Mouse (Mus musculus) embryo, embryonic 10.5 days (tissue): ENCODE measurements around the gene Zfp78.
A peak's percentile ranks its signal among the peaks of the same experiment; 100 is the strongest.

Experiments
- DNase-seq: peaks from one replicate; pipeline ENCODE4 v3.0.0-alpha.2; 2015; ENCODE audit warnings: low spot score

Zfp78 gene

DNA sequence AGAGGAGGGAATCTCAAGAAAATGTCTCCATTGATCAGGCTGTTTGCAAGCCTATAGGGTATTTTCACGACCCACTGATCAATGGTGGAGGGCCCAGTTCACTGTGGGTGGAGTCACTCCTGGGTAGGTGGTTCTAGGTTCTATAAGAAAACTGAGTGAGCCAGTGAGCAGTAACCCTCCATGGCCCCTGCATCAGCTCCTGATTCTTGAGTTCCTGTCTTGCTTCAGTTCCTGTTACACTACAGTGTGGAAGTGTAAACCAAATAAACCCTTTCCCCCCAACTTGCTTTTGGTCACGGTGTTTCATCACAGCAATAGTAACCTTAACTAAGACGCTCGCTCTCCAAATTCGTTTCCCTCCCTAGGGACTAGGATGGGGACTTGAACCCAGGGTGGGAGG lies 25.9 kb downstream of the Zfp78 start:
- no peak for DNase-seq

DNA sequence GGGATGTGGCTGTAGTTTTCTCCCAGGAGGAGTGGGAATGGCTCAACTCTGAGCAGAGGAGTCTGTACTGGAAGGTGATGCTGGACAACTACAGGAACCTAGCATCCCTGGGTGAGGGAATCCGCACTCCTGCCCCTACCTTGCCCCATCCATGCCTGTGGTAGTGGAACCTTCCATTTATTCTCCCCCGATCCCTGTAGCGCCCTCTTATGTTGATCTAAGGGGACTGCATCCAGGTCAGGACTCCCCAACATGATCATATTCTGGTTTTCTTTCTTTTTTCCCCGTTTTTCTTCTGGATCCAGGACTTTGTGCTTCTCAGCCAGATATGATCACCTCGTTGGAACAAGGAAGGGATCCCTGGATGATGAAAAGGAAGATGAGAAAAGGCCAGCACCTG lies 26.4 kb downstream of the Zfp78 start:
- no peak for DNase-seq

DNA sequence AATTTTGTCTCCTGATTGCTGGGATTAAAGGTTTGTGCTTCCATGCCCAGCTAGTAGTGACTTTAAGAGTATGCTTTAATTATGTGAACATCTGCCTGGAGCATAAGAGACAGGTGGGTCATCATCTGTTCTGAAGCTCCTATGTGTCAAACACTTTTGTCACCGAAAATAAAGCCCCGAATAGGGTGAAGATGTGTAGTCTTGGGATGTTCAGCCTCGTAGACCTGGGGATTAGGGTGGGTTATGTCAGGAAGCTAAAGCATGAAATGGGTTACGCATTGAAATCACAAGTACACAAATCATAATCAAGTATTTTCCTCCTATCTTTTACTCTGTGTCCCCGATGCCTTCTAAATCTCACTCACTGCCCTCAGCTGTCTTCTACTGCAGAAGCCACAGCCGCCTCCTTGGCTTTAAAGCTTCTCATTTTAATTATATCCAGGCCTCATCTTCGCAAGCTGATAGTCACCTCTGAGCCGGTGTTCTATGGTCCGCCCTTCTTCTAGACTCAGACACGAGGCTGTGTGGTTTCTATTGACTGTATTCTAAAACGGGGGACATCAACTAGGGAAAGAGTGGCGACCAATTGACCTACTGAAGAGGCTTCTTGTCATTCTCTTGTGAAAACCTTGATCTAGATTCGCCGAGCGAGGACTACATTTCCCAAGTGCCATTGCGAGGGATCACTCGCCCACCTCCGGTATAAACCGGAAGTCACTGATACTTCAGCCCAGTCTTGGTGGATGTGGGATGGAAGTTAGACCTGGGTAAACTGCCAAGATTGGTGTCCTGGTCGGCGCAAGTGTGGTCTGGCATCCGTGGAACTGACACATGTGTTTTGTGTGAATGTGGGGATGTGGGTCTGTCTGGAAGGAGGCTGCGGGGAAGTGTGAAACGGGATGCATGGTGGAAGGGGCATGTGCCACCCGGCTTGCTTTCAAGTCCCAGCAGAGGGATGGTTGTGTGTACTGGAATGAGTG lies 35.2 kb downstream of the Zfp78 start, which contains the start of gene Smim17:
TSS of gene Smim17 (plus strand) at position 720 of the 980 bp plus-strand sequence.
- peak; percentile 80 for DNase-seq

DNA sequence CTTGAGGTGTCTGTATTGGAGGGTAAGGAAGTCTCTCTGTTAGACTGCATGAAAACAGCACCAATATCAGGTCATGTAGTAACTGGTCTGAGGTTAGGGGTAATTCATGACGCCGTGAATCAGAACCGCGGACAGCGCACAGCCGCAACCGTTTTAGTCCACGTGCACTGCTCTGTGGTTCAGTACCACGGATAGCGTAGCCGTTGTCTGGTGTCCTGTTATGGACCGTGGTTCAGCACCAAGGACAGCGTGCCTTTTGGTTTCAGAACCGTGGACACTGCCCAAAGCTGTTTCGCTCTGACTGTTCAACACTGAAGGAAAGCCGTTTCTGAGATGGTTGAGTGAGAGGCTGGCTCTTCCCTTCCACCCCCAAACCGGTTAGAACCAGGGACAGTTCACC lies 47.0 kb downstream of the Zfp78 start, which contains the start of gene Gm20715:
TSS of gene Gm20715 (plus strand) at position 235 of the 400 bp plus-strand sequence.
- DNase-seq = peak; percentile 97

DNA sequence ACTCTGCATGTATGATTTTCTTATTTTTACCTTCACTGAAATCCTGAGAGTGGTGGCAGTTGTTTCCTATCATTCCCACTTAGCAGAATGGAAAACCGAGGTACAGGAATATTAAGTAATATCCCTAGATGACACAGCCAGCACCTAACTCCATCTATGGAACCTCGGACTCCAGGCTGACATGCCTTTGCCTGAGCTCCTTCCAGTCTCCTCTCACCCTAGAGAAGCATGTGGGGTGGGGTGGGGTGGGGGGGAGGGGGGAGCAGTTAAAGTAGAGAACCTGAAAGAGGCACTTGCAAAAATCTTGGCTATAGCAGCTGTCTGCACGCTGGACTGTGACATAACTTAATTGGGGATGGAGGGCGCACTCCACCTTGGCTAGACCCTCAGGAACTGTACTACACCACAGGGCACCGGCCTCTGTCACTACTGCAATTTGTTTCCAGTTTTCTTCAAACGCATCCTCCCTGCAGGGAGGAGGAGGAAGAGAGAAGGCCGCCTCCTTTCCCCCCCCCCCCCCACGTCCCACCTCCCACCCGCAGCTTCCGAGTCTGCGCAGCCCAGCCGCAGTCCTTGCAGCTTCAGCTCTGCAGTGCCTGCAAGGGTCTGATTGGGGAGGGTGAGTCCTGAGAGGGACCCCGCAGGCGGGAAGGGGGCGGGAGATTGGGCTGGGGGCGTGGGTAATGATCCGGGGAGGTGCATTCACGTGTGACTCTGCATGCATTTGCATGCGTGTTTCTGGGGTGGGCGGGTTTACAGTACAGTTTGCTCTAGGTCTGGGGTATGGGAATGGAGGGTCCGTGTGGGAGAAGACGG lies 51.8 kb downstream of the Zfp78 start:
- no peak for DNase-seq

DNA sequence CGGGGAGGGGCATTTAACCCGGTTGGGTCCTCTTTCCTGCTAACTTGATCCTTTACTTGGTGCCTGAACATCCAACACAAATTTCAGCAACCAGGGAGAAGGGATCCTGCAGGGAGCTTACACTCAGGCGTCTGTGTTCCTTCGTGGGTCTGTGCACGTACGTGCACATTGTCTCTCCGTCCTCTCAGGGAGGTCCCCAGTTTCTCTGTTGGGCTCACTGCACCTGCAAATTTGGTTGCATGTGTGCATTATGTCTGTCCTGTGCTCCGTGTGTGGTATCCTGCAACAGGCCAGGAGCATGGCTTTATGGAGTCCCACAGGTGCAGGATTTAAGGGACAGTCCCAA lies 52.3 kb downstream of the Zfp78 start:
- DNase-seq = no peak

DNA sequence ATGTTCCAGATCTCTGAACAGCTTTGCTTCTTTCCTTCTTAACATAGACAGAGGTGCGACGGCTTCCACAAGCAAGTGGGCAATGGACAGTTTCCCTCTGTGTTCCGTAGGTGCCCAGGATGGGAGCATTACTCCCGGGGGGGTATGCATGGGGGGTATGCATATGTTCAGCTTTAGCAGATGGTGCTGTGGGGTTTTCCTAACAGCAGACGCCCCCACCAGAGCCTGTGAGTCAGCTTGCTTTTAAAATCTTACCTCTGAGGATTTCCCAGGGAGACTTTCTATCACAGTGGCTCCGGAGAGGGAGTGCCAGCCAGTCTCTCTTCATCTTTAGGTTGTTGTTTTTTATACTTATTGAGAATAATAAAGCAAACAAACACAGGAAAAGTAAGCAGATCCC lies 56.8 kb downstream of the Zfp78 start:
- no peak for DNase-seq

DNA sequence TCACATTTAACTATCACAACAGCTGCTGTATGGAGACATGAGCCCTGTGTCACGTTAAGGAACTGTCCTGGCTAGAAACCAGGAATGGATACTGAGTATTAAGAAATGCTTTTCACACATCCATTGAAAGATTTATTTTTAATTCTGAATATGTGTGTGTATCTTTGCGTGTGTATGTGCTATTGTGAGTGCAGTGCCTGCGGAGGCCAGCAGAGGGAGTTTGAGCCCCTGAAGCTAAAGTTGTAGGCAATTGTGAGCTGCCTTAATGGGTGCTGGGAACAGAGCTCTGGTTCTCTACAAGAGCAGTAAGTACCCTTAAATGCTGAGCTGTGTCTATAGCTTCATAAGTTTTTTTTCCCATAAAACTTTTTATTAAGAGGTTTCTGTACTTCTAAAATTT lies 66.3 kb downstream of the Zfp78 start:
- DNase-seq = no peak

DNA sequence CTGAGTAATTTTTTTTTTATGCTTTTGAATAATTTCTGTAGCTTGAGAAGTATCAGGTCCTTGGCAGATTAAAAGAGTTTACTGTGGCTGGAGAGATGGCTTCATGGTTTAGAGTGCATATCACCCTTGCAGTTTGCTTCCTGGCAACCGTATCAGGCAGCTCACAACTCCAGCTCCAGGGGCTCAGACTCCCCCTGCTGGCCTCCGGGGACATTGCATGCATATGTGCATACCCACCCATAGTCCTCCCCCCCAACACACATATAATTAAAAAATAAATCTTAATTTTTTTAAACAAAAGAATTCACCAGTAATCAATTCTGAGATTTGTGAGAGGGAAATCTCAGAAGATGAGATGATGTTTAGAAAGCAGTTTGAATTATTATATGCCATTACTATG lies 67.3 kb downstream of the Zfp78 start:
- DNase-seq = peak; percentile 28
